Mouse (Mus musculus) megakaryocyte, embryonic 14.5 days (primary cell): ENCODE data around the gene Sh3gl2.

Experiments
- FLI1 ChIP-seq: IDR thresholded peaks from 2 replicates; pipeline ENCODE4 v1.6.1; 2012; ENCODE audit warnings: low read length, inconsistent platforms, mixed read lengths
- GATA1 ChIP-seq: IDR thresholded peaks from 3 replicates; pipeline ENCODE4 v1.6.1; 2012; ENCODE audit warnings: mixed read lengths, low read length, inconsistent platforms, borderline replicate concordance

DNA sequence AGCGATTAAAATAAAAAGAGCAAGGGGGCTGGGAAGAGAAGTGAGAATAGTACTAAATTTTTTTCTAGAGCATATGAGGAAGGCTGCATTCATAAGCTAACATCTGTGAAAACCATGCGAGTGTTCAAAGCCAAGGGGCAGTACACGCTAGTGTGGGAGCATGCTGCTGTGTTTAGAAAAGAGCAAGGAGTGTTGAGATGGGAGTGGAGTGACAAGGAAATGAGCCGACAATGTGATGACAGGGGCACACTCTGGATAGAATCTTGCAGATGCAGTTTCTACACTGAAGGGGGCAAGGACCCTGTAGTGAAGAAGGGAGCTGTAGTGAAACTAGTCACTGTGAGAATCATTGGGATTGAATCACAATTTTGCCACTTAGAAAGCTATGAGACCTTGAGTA lies 481.2 kb downstream of the Sh3gl2 start:
- TF ChIP-seq GATA1 (no peak), FLI1 (no peak)
